Mouse (Mus musculus) cerebellum, adult 11 months (tissue): Measurements from ENCODE around the gene Rnf6.
"Not testable (repeated sequence)": the region's sequence is repeated elsewhere in the genome, so short reads cannot be mapped to it uniquely, and the experiment has no call there.

Experiments used
- DNase-seq: peaks from one replicate; pipeline ENCODE4 v3.0.0; 2022

The Rnf6 gene

GRCm38 (mm10) chr5:146229869-146230650 lies 8.7 kb upstream of the Rnf6 start:
- DNase-seq: no peak

- no peak for DNase-seq
These were observed 6.1 kb upstream of the Rnf6 start for GRCm38 (mm10) chr5:146227496-146227895.

- no peak for DNase-seq
These were observed 2.4 kb upstream of the Rnf6 start for GRCm38 (mm10) chr5:146223786-146224185.

DNA sequence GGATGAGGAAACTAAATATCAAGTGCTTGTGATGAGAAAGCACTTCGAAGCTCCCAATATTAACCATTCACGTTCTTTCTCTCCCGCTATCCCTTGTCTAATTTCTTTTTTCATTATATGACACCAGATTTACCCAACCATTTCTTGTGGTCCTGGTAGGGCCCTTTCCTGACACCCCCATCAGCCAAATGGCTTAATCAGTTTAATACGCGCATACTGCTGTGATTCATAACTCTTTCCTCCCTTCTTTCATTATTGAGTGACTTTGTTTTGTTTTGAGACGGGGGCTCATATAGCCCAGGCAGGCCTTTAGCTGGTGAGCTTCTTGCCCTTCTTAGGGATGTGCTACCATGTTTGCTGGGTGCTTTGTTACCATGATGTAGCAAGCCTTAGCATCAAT lies 367 bp upstream of the Rnf6 start:
- DNase-seq: no peak

DNA sequence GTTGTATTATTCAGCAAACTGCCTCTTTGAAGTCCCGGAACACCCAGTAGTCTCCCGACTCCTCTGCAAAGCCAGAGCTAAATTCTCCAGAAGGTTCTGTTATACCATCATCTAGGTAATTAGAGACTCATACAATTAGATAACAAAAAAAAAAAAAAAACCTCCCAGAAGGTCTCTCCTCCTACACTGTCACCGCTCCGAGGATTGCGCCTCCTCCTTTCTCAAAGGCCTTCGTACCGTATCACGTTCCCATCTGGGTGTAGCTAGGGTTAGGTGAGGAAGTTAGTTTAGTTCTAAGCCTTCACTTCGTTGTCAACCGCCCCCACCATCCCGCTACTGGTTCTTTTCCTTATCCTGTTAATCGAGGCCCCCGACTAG lies 865 bp downstream of the Rnf6 start:
- DNase-seq: no peak

DNA sequence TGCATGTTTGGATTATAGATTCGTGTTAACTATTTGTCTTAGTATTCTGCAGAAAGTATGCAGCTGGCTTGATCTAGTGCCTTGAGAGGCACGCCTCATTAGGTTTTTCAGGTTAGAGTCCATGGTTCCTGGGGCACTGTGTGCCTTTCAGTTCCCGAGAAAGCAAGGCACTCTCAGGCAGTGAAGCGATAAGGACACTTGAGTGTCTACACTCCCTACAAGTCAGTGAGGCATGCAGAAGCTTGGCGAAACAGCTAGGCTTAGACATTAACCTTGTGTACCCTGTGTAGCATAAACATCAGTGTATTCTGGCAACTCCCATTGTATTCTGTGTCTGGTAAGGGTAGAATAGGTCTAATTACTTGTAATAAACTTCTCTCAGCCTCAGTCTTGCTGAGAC lies 15.8 kb downstream of the Rnf6 start:
- no peak for DNase-seq

DNA sequence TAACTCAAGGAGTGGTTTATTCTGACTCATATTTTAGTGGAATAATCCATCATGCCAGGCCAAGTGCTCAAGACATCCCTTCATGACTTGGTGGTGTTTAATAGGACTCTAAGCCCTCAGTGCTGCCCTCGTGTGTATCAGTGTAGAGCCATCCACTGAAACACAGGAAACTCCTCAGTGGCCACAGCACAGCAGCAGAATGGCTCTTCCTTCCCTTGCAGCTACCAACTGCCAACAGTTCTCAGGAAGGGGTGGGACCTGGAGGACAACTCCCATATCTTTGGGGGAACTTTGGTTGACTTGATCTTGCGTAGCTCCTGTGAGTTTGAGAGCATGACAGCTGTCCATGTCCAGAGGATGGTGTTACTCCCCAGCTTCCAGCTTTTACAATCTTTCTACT lies 17.4 kb downstream of the Rnf6 start:
- DNase-seq: no peak

GRCm38 (mm10) chr5:146200580-146200979 lies 20.8 kb downstream of the Rnf6 start:
- DNase-seq: no peak

DNA sequence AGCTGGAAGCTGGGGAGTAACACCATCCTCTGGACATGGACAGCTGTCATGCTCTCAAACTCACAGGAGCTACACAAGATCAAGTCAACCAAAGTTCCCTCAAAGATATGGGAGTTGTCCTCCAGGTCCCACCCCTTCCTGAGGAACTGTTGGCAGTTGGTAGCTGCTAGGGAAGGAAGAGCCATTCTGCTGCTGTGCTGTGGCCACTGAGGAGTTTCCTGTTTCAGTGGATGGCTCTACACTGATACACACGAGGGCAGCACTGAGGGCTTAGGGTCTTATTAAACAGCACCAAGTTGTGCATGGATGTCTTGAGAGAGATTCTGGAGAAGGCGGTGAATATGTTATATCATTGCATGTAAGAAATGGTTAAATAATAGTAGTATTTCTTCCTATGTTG lies 21.8 kb downstream of the Rnf6 start:
- no peak for DNase-seq

DNA sequence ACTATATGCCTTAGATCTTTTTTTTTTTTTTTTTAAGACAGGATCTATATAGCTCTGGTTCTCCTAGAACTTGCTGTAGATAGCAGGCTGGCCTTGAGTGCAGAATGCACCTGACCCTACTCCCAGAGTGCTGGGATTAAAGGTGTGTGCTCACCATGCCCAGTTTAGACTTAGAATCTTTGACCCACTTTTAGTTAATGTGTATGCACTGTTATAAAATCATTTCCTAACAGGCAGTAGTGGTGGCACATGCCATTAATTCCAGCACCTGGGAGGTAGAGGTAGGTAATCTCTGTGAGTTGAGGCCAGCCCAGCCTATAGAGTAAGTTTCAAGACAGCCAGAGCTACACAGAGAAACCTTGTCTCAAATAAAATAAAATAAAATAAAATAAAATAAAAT lies 22.3 kb downstream of the Rnf6 start:
- no peak for DNase-seq

DNA sequence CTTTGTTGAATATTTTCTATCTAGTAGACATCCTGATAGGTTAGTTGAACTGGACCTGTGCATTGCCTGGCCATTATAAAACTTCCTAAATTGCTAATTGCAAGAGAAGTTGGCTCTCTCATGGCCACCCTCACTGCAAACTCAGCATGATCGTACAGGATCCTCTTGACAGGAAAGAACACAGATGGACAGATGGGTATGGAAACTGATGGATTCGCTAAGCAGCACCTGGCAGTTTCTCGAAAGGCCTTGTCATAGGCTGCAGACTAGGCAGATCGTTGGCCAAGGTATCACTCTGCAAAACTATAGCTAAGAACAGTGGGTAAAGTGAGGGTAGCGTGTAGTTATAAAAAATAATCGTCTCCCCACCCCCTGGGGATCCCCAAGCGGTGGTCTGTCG lies 28.0 kb downstream of the Rnf6 start:
- no peak for DNase-seq

GRCm38 (mm10) chr5:146190501-146191269 lies 30.7 kb downstream of the Rnf6 start:
- DNase-seq: peak; percentile 75

- DNase-seq: no peak
These were observed 31.3 kb downstream of the Rnf6 start for GRCm38 (mm10) chr5:146190093-146190492.

- DNase-seq: peak; percentile 48
These were observed 32.6 kb downstream of the Rnf6 start for GRCm38 (mm10) chr5:146188712-146189111.

GRCm38 (mm10) chr5:146188144-146188543 lies 33.2 kb downstream of the Rnf6 start:
- no peak for DNase-seq

DNA sequence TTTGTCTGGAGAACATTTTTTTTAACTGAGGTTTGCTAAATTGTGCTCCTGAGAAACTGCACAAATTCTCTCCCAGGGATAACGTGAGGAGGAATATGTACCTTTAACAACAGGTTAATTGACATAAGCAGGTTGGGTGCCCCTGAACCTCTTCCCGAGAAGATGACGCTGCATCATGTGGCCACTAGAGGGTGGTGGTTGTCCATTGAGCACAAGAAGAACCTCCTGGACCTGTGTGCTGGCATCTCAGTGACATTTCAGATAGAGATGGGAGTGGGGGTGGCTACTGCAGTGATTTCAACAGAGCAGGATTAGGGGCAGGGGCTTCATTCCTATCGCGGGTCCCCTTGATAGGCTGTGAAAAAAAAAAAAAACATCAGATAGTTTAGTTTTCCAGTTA lies 33.9 kb downstream of the Rnf6 start:
- DNase-seq: peak; percentile 77

DNA sequence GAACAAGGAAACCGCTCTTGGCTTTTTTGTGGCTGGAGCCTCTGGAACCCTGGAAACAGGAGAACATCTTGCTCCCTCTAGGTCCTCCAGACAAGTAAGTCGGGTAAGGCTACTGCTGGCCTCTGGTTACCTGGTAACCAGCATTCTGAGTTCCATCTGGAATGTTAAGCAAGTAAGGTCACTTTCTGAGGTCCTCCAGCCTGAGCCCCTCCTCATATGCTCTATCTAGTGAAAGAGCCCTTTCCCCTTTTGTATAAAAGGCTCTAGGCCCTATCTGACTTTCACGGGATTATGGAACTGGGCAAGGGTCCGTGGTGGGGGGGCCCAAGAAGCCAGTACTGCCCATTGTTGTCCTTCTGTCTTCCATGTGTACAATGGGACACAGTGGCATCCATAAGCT lies 36.2 kb downstream of the Rnf6 start, which contains the start of gene 1700001J03Rik:
1700001J03Rik (minus strand) TSS at position 101 of the 400 bp plus-strand sequence.
- not testable (repeated sequence) for DNase-seq

DNA sequence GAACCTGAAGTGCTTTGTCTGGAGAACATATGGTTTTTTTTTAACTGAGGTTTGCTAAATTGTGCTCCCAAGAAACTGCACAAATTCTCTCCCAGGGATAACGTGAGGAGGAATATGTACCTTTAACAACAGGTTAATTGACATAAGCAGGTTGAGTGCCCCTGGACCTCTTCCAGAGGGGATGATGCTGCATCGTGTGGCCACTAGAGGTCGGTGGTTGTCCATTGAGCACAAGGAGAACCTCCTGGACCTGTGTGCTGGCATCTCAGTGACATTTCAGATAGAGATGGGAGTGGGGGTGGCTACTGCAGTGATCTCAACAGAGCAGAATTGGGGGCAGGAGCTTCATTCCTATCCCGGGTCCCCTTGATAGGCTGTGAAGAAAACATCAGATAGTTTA lies 48.6 kb downstream of the Rnf6 start:
- peak; percentile 44 for DNase-seq

- not testable (repeated sequence) for DNase-seq
These were observed 50.7 kb downstream of the Rnf6 start, which contains the start of gene Gm6309 for GRCm38 (mm10) chr5:146170621-146171020. Gene Gm6309, minus strand, starts transcription at chr5:146170721.

DNA sequence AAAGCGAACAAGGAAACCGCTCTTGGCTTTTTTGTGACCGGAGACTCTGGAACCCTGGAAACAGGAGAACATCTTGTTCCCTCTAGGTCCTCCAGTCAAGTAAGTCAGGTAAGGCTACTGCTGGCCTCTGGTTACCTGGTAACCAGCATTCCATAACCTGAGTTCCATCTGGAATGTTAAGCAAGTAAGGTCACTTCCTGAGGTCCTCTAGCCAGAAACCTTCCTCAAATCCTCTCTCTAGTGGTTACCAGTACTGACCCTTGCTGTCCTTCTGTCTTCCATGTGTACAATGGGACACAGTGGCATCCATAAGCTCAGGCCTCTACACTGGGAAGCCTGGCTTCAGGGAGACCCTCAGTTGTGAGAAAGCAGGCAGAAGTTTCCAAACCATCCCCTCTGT lies 60.9 kb downstream of the Rnf6 start, which contains the start of gene Gm5565:
Gm5565 (minus strand) TSS at position 101 of the 400 bp plus-strand sequence.
- not testable (repeated sequence) for DNase-seq
